Mouse (Mus musculus) hindbrain, embryonic 16.5 days (tissue): ENCODE measurements around the gene Ccr9. TPM values are rescaled to one million over a fixed set of nuclear protein-coding genes. Genes with fewer than 3 reads are reported as not detected.

Experiments
- polyA plus RNA-seq: library from polyadenylated mRNA; unstranded; fragments of >200 nt; fragmentation: Nextera tagmentation; extraction: Ambion mirVana; gene quantifications from 2 replicates; pipeline ENCODE4 v1.2.1, GENCODE M21; 2015

The Ccr9 gene
- polyA plus RNA-seq, 1 experiment from 2014 or later: 0.46 TPM

Other genes with a start within 250 kb of the Ccr9 start
- gene Limd1, start 199.7 kb upstream of the Ccr9 start, polyA plus RNA-seq: 12.2 and 15.5 TPM in 2 replicates
- 57.8 and 58.5 TPM in 2 replicates for gene Sacm1l, start 148.7 kb upstream of the Ccr9 start, polyA plus RNA-seq
- gene Slc6a20b, start 45.9 kb upstream of the Ccr9 start, polyA plus RNA-seq: 0.35 and 0.39 TPM in 2 replicates
- gene Slc6a20a, start 446 bp downstream of the Ccr9 start, polyA plus RNA-seq: 16.4 and 18.7 TPM in 2 replicates
- 42.6 and 45.2 TPM in 2 replicates for gene Lztfl1, start 39.3 kb downstream of the Ccr9 start, polyA plus RNA-seq
- 0.07 and 0.18 TPM in 2 replicates for gene Cxcr6, start 128.0 kb downstream of the Ccr9 start, polyA plus RNA-seq
- 14.7 and 17.0 TPM in 2 replicates for gene Fyco1, start 173.5 kb downstream of the Ccr9 start, polyA plus RNA-seq
- gene Xcr1, start 183.6 kb downstream of the Ccr9 start, polyA plus RNA-seq: 0.04 and 0.07 TPM in 2 replicates